Mouse (Mus musculus) myocyte (in vitro differentiated cells): ENCODE measurements around the gene Hist1h4f. TPM values are rescaled to one million over a fixed set of nuclear protein-coding genes. Genes with fewer than 3 reads are reported as not detected.
"Not testable (repeated sequence)": the region's sequence is repeated elsewhere in the genome, so short reads cannot be mapped to it uniquely, and the experiment has no call there.

Source experiments
- H3K27me3 ChIP-seq: one replicate; pipeline ENCODE4 v1.6.1; 2011; ENCODE audit not compliant: control insufficient read depth, insufficient read depth, insufficient read length
- H3K36me3 ChIP-seq: one replicate; pipeline ENCODE4 v1.6.1; 2011; ENCODE audit not compliant: control insufficient read depth, insufficient read depth
- H3K4me2 ChIP-seq: one replicate; pipeline ENCODE4 v1.6.1; 2011; ENCODE audit warnings: low read depth, control low read depth
- H3K4me3 ChIP-seq: one replicate; pipeline ENCODE4 v1.5.1; 2011; ENCODE audit warnings: mild to moderate bottlenecking, control low read depth, moderate library complexity
- H3K79me2 ChIP-seq: one replicate; pipeline ENCODE4 v1.6.1; 2011; ENCODE audit not compliant: control insufficient read depth, insufficient read depth
- H3ac ChIP-seq: one replicate; pipeline ENCODE4 v1.6.1; 2011; ENCODE audit not compliant: control insufficient read depth, insufficient read length
- CEBPB ChIP-seq: IDR thresholded peaks from 2 replicates; pipeline ENCODE4 v1.6.1; 2011; ENCODE audit warnings: mild to moderate bottlenecking, moderate library complexity; ENCODE audit not compliant: poor library complexity, insufficient read depth, severe bottlenecking
- E2F4 ChIP-seq: IDR thresholded peaks from one replicate; pipeline ENCODE4 v1.6.1; 2011; ENCODE audit warnings: mild to moderate bottlenecking, control low read depth, moderate library complexity; ENCODE audit not compliant: insufficient read depth
- MAX ChIP-seq: IDR thresholded peaks from one replicate; pipeline ENCODE4 v1.6.1; 2011; ENCODE audit warnings: low read depth, mild to moderate bottlenecking, control low read depth
- MYOD1 ChIP-seq, 3 experiments: IDR thresholded peaks; one replicate each; pipeline ENCODE4 v1.6.1; 2011; ENCODE audit warnings: control low read depth in 2 of 3, low read depth in 2 of 3, mild to moderate bottlenecking in 2 of 3, moderate library complexity in 1 of 3; ENCODE audit not compliant: insufficient read length in 2 of 3, control insufficient read depth in 1 of 3
- MYOG ChIP-seq, 3 experiments: IDR thresholded peaks; one replicate each; pipeline ENCODE4 v1.6.1; 2011; ENCODE audit warnings: control low read depth in 2 of 3, low read depth in 2 of 3, mild to moderate bottlenecking in 2 of 3; ENCODE audit not compliant: insufficient read length in 2 of 3, control insufficient read depth in 1 of 3, insufficient read depth in 1 of 3
- POLR2A ChIP-seq: IDR thresholded peaks from one replicate; pipeline ENCODE4 v1.6.1; 2011; ENCODE audit warnings: low read depth, mild to moderate bottlenecking, control low read depth, moderate library complexity; ENCODE audit not compliant: insufficient read length
- POLR2AphosphoS2 ChIP-seq: IDR thresholded peaks from one replicate; pipeline ENCODE4 v1.6.1; 2011; ENCODE audit warnings: low read depth, control low read depth; ENCODE audit not compliant: insufficient read length
- REST ChIP-seq: IDR thresholded peaks from one replicate; pipeline ENCODE4 v1.6.1; 2011; ENCODE audit warnings: mild to moderate bottlenecking, control low read depth, moderate library complexity; ENCODE audit not compliant: insufficient read depth, insufficient read length
- SRF ChIP-seq: IDR thresholded peaks from one replicate; pipeline ENCODE4 v1.6.1; 2011; ENCODE audit warnings: low read depth; ENCODE audit not compliant: control insufficient read depth, insufficient read length
- TCF12 ChIP-seq: IDR thresholded peaks from one replicate; pipeline ENCODE4 v1.6.1; 2011; ENCODE audit warnings: mild to moderate bottlenecking, control low read depth; ENCODE audit not compliant: poor library complexity, insufficient read depth, severe bottlenecking
- TCF3 ChIP-seq: IDR thresholded peaks from one replicate; pipeline ENCODE4 v1.6.1; 2011; ENCODE audit warnings: low read depth, control low read depth; ENCODE audit not compliant: insufficient read length
- USF1 ChIP-seq: IDR thresholded peaks from one replicate; pipeline ENCODE4 v1.6.1; 2011; ENCODE audit warnings: low read depth, mild to moderate bottlenecking, control low read depth, moderate library complexity
- polyA plus RNA-seq: library from polyadenylated mRNA; unstranded; fragments of >200 nt; fragmentation: generic; extraction: Trizol; gene quantifications from one replicate; pipeline ENCODE4 v1.2.1, GENCODE M21; 2012; ENCODE audit warnings: missing spikeins

The Hist1h4f gene
- 4.1 TPM for polyA plus RNA-seq

GRCm38 (mm10) chr13:23551146-23551834, at the start of gene Hist1h4f:
Gene Hist1h4f (minus strand): TSS chr13:23551648.
- TF ChIP-seq SRF: peak; percentile 41
- peak; percentile 86 for TF ChIP-seq E2F4
- TF ChIP-seq POLR2AphosphoS2: peak; percentile 99
- TF ChIP-seq POLR2A: peak; percentile 92
- H3K36me3 ChIP-seq, H3K79me2 ChIP-seq, H3ac ChIP-seq, H3K27me3 ChIP-seq: not testable (repeated sequence)
- peak within 1 kb of the TSS; percentile 62 for H3K4me2 ChIP-seq
- peak within 1 kb of the TSS; percentile 17 for H3K4me3 ChIP-seq

- Histone ChIP-seq H3ac (no peak overlapping the region), H3K79me2 (no peaks in the 10 kb centered on the region), H3K36me3 (no peaks in the 10 kb centered on the region), H3K4me2 (no peak overlapping the region), H3K4me3 (no peak overlapping the region), H3K27me3 (no peaks in the 10 kb centered on the region)
- TF ChIP-seq POLR2AphosphoS2 (no peak), MYOG (IDR thresholded peaks at IDR 0.05; ENCODE audit: control insufficient read depth in 1 of 3, insufficient read depth in 1 of 3, insufficient read length in 2 of 3, low read depth in 2 of 3) (no peak), SRF (no peak), CEBPB (no peak), TCF3 (no peak), REST (no peak), MYOD1 (IDR thresholded peaks at IDR 0.05; ENCODE audit: control insufficient read depth in 1 of 3, insufficient read length in 2 of 3, low read depth in 2 of 3) (no peak), E2F4 (no peak), USF1 (no peak), MAX (no peak), POLR2A (no peak), TCF12 (no peak)
Observed at GRCm38 (mm10) chr13:23597957-23598356, 46.5 kb upstream of the Hist1h4f start.

GRCm38 (mm10) chr13:23595622-23596372, 44.3 kb upstream of the Hist1h4f start:
- TF ChIP-seq MYOG (IDR thresholded peaks at IDR 0.05; ENCODE audit: control insufficient read depth in 1 of 3, insufficient read depth in 1 of 3, insufficient read length in 2 of 3, low read depth in 2 of 3): no peak
- no peak for TF ChIP-seq E2F4
- no peak for TF ChIP-seq SRF
- no peak for TF ChIP-seq POLR2AphosphoS2
- no peak for TF ChIP-seq MYOD1 (IDR thresholded peaks at IDR 0.05; ENCODE audit: control insufficient read depth in 1 of 3, insufficient read length in 2 of 3, low read depth in 2 of 3)
- TF ChIP-seq REST: no peak
- TF ChIP-seq POLR2A: no peak
- TF ChIP-seq TCF12: no peak
- TF ChIP-seq CEBPB: no peak
- TF ChIP-seq USF1: no peak
- TF ChIP-seq MAX: no peak
- TF ChIP-seq TCF3: no peak
- H3K27me3 ChIP-seq: no peaks in the 10 kb centered on the region
- no peaks in the 10 kb centered on the region for H3K79me2 ChIP-seq
- no peak overlapping the region for H3ac ChIP-seq
- H3K36me3 ChIP-seq: no peaks in the 10 kb centered on the region
- H3K4me3 ChIP-seq: no peak overlapping the region
- H3K4me2 ChIP-seq: no peak overlapping the region

GRCm38 (mm10) chr13:23595185-23595584, 43.7 kb upstream of the Hist1h4f start:
- H3K4me3 ChIP-seq: no peak overlapping the region
- H3K79me2 ChIP-seq: no peaks in the 10 kb centered on the region
- H3ac ChIP-seq: no peak overlapping the region
- TF ChIP-seq TCF12: no peak
- no peak for TF ChIP-seq POLR2AphosphoS2
- TF ChIP-seq MYOG (IDR thresholded peaks at IDR 0.05; ENCODE audit: control insufficient read depth in 1 of 3, insufficient read depth in 1 of 3, insufficient read length in 2 of 3, low read depth in 2 of 3): no peak
- no peak for TF ChIP-seq E2F4
- TF ChIP-seq TCF3: no peak
- TF ChIP-seq CEBPB: no peak
- no peak for TF ChIP-seq MYOD1 (IDR thresholded peaks at IDR 0.05; ENCODE audit: control insufficient read depth in 1 of 3, insufficient read length in 2 of 3, low read depth in 2 of 3)
- no peak for TF ChIP-seq REST
- TF ChIP-seq MAX: no peak
- TF ChIP-seq USF1: no peak
- no peak for TF ChIP-seq POLR2A
- TF ChIP-seq SRF: no peak
- no peaks in the 10 kb centered on the region for H3K36me3 ChIP-seq
- H3K27me3 ChIP-seq: no peaks in the 10 kb centered on the region
- H3K4me2 ChIP-seq: no peak overlapping the region
